Comparison of ENCODE assay signal across 9 mouse cellular contexts in genomic region chr15:93517022-93517565, GRCm38 (mm10).
A peak's percentile ranks its signal among the peaks of the same experiment; 100 is the strongest.
DNase-seq lines count a peak whose midpoint lies in the region; ATAC-seq lines count a peak whose summit lies in the region.
"Had no signal": no experiment of that assay in that cellular context is flagged by ENCODE, and none has a peak within 500 bp of the region (broad histone marks: within the 10 kb centered on the region; RNA-seq: fewer than 3 reads in every experiment).

No protein-coding gene starts in this region.

- DNase-seq in heart, embryonic 10.5 days (ENCODE audit: low spot score), result no peak
- DNase-seq in heart, postnatal 4 days, result no peak
- peak; percentile 57 for DNase-seq in 416B (ENCODE audit: low read depth)
- DNase-seq in layer of hippocampus, adult 11-12 months (ENCODE audit: low spot score), result no peak
- DNase-seq in urinary bladder, postnatal 14 days (ENCODE audit: low spot score), result no peak
- no peak for DNase-seq in gastrocnemius, postnatal 14 days

- intact Hi-C loops in gastrocnemius, postnatal 14 days (cut with DNase I; ENCODE audit: low total_unique reads), result loop anchor here (5.0 kb wide), 1 partner anchor 60 kb away; no protein-coding TSS in a partner anchor

- peak overlapping the region; percentile 93 for H3K9ac ChIP-seq in heart, embryonic 12.5 days
- no peak overlapping the region for H3K9ac ChIP-seq in lung, embryonic 16.5 days (ENCODE audit: low read length)
- H3K9ac ChIP-seq: midbrain, embryonic 12.5 days had no signal

- H3K4me1 ChIP-seq in heart, embryonic 10.5 days, result peaks cover 70% of the 10 kb centered on the region
- peaks cover 66% of the 10 kb centered on the region for H3K4me1 ChIP-seq in heart, embryonic 12.5 days (replicated peaks)
- peaks cover 36% of the 10 kb centered on the region for H3K4me1 ChIP-seq in lung, embryonic 16.5 days (replicated peaks; ENCODE audit: control insufficient read depth, insufficient read depth, low read length)

- peak overlapping the region; percentile 89 for H3K4me3 ChIP-seq in heart, embryonic 10.5 days
- H3K4me3 ChIP-seq in heart, embryonic 12.5 days, result peak overlapping the region; percentile 86
- peak overlapping the region; percentile 72 for H3K4me3 ChIP-seq in lung, embryonic 16.5 days (ENCODE audit: low read length)
- H3K4me3 ChIP-seq: midbrain, embryonic 12.5 days had no signal

- no peaks in the 10 kb centered on the region for H3K36me3 ChIP-seq in heart, embryonic 10.5 days
- peaks cover 7% of the 10 kb centered on the region for H3K36me3 ChIP-seq in heart, embryonic 12.5 days
- H3K36me3 ChIP-seq in lung, embryonic 16.5 days (ENCODE audit: control insufficient read depth, insufficient read depth, low read length), result no peaks in the 10 kb centered on the region
- H3K36me3 ChIP-seq: midbrain, embryonic 12.5 days had no signal

- no peaks in the 10 kb centered on the region for H3K27me3 ChIP-seq in heart, embryonic 10.5 days (ENCODE audit: insufficient read depth, poor library complexity, severe bottlenecking)
- H3K27me3 ChIP-seq in heart, embryonic 12.5 days (replicated peaks), result no peaks in the 10 kb centered on the region
- H3K27me3 ChIP-seq in lung, embryonic 16.5 days (ENCODE audit: control insufficient read depth, insufficient read depth, low read depth, low read length), result no peaks in the 10 kb centered on the region

- H3K27ac ChIP-seq in heart, embryonic 10.5 days, result peak overlapping the region; percentile 97; the same call in 1 of the 2 replicates
- peak overlapping the region; percentile 96 for H3K27ac ChIP-seq in heart, embryonic 12.5 days (ENCODE audit: poor library complexity, severe bottlenecking)
- H3K27ac ChIP-seq in lung, embryonic 16.5 days (ENCODE audit: low read length), result peak overlapping the region; percentile 96
- H3K27ac ChIP-seq: midbrain, embryonic 12.5 days had no signal

- H3K4me2 ChIP-seq in heart, embryonic 12.5 days, result peak overlapping the region; percentile 75
- peak overlapping the region; percentile 84 for H3K4me2 ChIP-seq in lung, embryonic 16.5 days (ENCODE audit: low read depth, low read length)
- H3K4me2 ChIP-seq: midbrain, embryonic 12.5 days had no signal

- ATAC-seq in heart, embryonic 12.5 days (ENCODE audit: insufficient number of reproducible peaks, low FRiP score), result no peak
- no peak for ATAC-seq in lung, embryonic 16.5 days (ENCODE audit: low read depth)

- 63% methylated on average over 11 of the region's 11 CpGs for WGBS in heart, embryonic 10.5 days
- WGBS in heart, embryonic 12.5 days, result 65% methylated on average over 11 of the region's 11 CpGs
- 69% methylated on average over 11 of the region's 11 CpGs for WGBS in lung, embryonic 16.5 days

- no peaks in the 10 kb centered on the region for H3K9me3 ChIP-seq in heart, embryonic 10.5 days
- no peaks in the 10 kb centered on the region for H3K9me3 ChIP-seq in heart, embryonic 12.5 days (replicated peaks)
- no peaks in the 10 kb centered on the region for H3K9me3 ChIP-seq in lung, embryonic 16.5 days (ENCODE audit: control insufficient read depth, low read length)
- H3K9me3 ChIP-seq: midbrain, embryonic 12.5 days had no signal
